Mouse (Mus musculus) kidney, embryonic 15.5 days (tissue): ENCODE data around the gene Galnt17. TPM values are rescaled to one million over a fixed set of nuclear protein-coding genes. Genes with fewer than 3 reads are reported as not detected.
A peak's percentile ranks its signal among the peaks of the same experiment; 100 is the strongest.

Experiments
- ATAC-seq: fragments of 200-750 bp; cut with Nextera tagmentation; replicated peaks from 2 replicates; pipeline ENCODE4 v1.8.0; 2017; ENCODE audit warnings: moderate TSS enrichment; ENCODE audit not compliant: low FRiP score
- H3K27ac ChIP-seq: fragments of 300-500 bp; sonication (generic); 2 replicates; pipeline ENCODE4 v1.5.1; 2015; ENCODE audit warnings: mild to moderate bottlenecking, inconsistent platforms
- H3K27me3 ChIP-seq: fragments of 300-500 bp; sonication (generic); 2 replicates; pipeline ENCODE4 v1.6.1; 2015; ENCODE audit warnings: inconsistent platforms
- H3K36me3 ChIP-seq: fragments of 300-500 bp; sonication (generic); 2 replicates; pipeline ENCODE4 v1.6.1; 2015; ENCODE audit warnings: inconsistent platforms
- H3K4me1 ChIP-seq: fragments of 300-500 bp; sonication (generic); 2 replicates; pipeline ENCODE4 v1.6.1; 2015; ENCODE audit warnings: inconsistent platforms
- H3K4me2 ChIP-seq: fragments of 300-500 bp; sonication (generic); 2 replicates; pipeline ENCODE4 v1.6.1; 2015; ENCODE audit warnings: moderate library complexity, mild to moderate bottlenecking, inconsistent platforms
- H3K4me3 ChIP-seq: fragments of 300-500 bp; sonication (generic); replicated peaks from 2 replicates; pipeline ENCODE4 v1.5.1; 2015; ENCODE audit warnings: mild to moderate bottlenecking, inconsistent platforms
- H3K9ac ChIP-seq: fragments of 300-500 bp; sonication (generic); 2 replicates; pipeline ENCODE4 v1.6.1; 2015; ENCODE audit warnings: mild to moderate bottlenecking, inconsistent platforms
- H3K9me3 ChIP-seq: fragments of 300-500 bp; sonication (generic); replicated peaks from 2 replicates; pipeline ENCODE4 v1.6.1; 2016; ENCODE audit warnings: inconsistent platforms
- whole genome bisulfite sequencing: fragments of 180-500 bp; shearing (Covaris S2); methylation state at CpG from one replicate; pipeline ENCODE4 v1.1.7; 2015; ENCODE audit warnings: mixed read lengths; 5-methylcytosine and 5-hydroxymethylcytosine counted together
- polyA plus RNA-seq: library from polyadenylated mRNA; unstranded; fragments of >200 nt; fragmentation: Nextera tagmentation; extraction: Ambion mirVana; gene quantifications from 2 replicates; pipeline ENCODE4 v1.2.1, GENCODE M21; 2015

The Galnt17 gene
- polyA plus RNA-seq: 1.8 and 2.7 TPM in 2 replicates

DNA sequence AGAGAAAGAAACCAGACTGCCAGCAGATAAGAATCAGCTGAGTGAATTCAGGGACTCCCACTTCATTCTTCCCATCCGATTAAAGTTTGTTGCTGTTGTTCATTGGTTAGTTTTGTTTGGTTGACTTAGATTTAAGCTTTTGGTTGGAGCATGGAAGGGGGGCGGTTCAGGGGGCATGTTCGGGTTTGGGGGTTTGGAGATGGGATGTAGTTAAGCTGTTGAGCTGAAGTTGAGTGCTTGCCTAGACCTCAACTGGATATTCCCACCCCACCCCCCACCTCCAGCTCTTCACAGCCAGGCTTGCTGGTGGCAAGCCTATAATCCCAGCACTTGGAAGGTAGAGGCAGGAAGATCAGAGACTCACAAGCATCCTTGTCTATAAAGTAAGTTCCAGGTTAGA, at the start of gene Galnt17:
TSS of gene Galnt17 (minus strand) at position 101 of the 400 bp plus-strand sequence.
- WGBS: 49% methylated on average over 3 of the region's 3 CpGs
- Histone ChIP-seq H3K9me3 (no peaks in the 10 kb centered on the region), H3K4me2 (peak within 1 kb of the TSS; percentile 98), H3K36me3 (no peaks in the 10 kb centered on the region), H3K27ac (peak within 1 kb of the TSS; percentile 77), H3K9ac (peak within 1 kb of the TSS; percentile 37), H3K4me1 (peaks cover 23% of the 10 kb centered on the region), H3K4me3 (peak within 1 kb of the TSS; percentile 60), H3K27me3 (peaks cover 35% of the 10 kb centered on the region)
- no peak for ATAC-seq

- Histone ChIP-seq H3K4me3 (no peak overlapping the region), H3K9ac (no peak overlapping the region), H3K9me3 (no peaks in the 10 kb centered on the region), H3K4me2 (no peak overlapping the region), H3K4me1 (no peaks in the 10 kb centered on the region), H3K27ac (no peak overlapping the region), H3K36me3 (no peaks in the 10 kb centered on the region), H3K27me3 (no peaks in the 10 kb centered on the region)
- WGBS: 74% methylated on average over 8 of the region's 8 CpGs
- no peak for ATAC-seq
These were observed 26.2 kb upstream of the Galnt17 start for GRCm38 (mm10) chr5:131334536-131334935.

- H3K4me2 ChIP-seq: no peak overlapping the region
- H3K9me3 ChIP-seq: no peaks in the 10 kb centered on the region
- H3K27ac ChIP-seq: no peak overlapping the region
- no peak for ATAC-seq
- no peaks in the 10 kb centered on the region for H3K27me3 ChIP-seq
- no peak overlapping the region for H3K9ac ChIP-seq
- H3K4me3 ChIP-seq: no peak overlapping the region
- H3K4me1 ChIP-seq: peaks cover 11% of the 10 kb centered on the region; the same call in 1 of the 2 replicates
- H3K36me3 ChIP-seq: no peaks in the 10 kb centered on the region
- 67% methylated on average over 3 of the region's 3 CpGs for WGBS
These were observed 13.0 kb upstream of the Galnt17 start for GRCm38 (mm10) chr5:131321286-131321685.

DNA sequence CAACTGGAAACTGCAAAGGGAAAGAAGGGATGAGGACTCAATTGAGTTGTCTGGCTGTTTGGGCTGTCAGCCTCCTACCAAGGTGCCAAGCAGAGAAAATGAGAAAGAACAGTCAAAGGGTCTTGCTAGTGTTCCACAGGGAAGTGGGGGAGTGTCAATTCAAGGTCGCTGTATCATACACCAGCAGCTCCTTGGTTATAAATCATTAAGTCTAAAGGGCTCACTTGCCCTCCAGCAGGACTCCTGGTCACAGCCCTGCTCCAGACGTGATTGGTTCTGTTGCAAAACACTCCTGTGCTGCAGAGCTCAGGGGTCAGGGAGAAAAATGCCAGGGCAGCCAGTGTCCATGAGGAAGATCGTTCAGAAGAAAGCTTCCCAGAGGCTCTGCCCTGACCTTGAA, 11.3 kb upstream of the Galnt17 start:
- Histone ChIP-seq H3K4me1 (peaks cover 11% of the 10 kb centered on the region; the same call in 1 of the 2 replicates), H3K9me3 (no peaks in the 10 kb centered on the region), H3K36me3 (no peaks in the 10 kb centered on the region), H3K4me2 (no peak overlapping the region), H3K27me3 (no peaks in the 10 kb centered on the region), H3K4me3 (no peak overlapping the region), H3K27ac (no peak overlapping the region), H3K9ac (no peak overlapping the region)
- ATAC-seq: 0 out of 2 replicates have a peak, but pooled peaks have one; percentile 40
- 11% methylated on average over 3 of the region's 3 CpGs for WGBS

GRCm38 (mm10) chr5:131319141-131319540, 10.8 kb upstream of the Galnt17 start:
- no peaks in the 10 kb centered on the region for H3K36me3 ChIP-seq
- no peaks in the 10 kb centered on the region for H3K27me3 ChIP-seq
- H3K9me3 ChIP-seq: no peaks in the 10 kb centered on the region
- peaks cover 11% of the 10 kb centered on the region; the same call in 1 of the 2 replicates for H3K4me1 ChIP-seq
- H3K9ac ChIP-seq: no peak overlapping the region
- H3K4me3 ChIP-seq: no peak overlapping the region
- WGBS: 21% methylated on average over 2 of the region's 2 CpGs
- ATAC-seq: peak; percentile 85
- H3K27ac ChIP-seq: no peak overlapping the region
- H3K4me2 ChIP-seq: no peak overlapping the region

- no peak for ATAC-seq
- Histone ChIP-seq H3K4me3 (no peak overlapping the region), H3K36me3 (no peaks in the 10 kb centered on the region), H3K4me1 (peaks cover 11% of the 10 kb centered on the region; the same call in 1 of the 2 replicates), H3K4me2 (no peak overlapping the region), H3K27ac (no peak overlapping the region), H3K27me3 (no peaks in the 10 kb centered on the region), H3K9ac (no peak overlapping the region), H3K9me3 (no peaks in the 10 kb centered on the region)
- 61% methylated on average over 4 of the region's 4 CpGs for WGBS
These were observed 6.7 kb upstream of the Galnt17 start for GRCm38 (mm10) chr5:131315016-131315415.

GRCm38 (mm10) chr5:131307656-131308151, 593 bp downstream of the Galnt17 start:
- peak overlapping the region; percentile 98 for H3K4me2 ChIP-seq
- no peaks in the 10 kb centered on the region for H3K36me3 ChIP-seq
- peaks cover 35% of the 10 kb centered on the region for H3K27me3 ChIP-seq
- peak overlapping the region; percentile 77 for H3K27ac ChIP-seq
- ATAC-seq: peak; percentile 88
- H3K9me3 ChIP-seq: no peaks in the 10 kb centered on the region
- peak overlapping the region; percentile 60 for H3K4me3 ChIP-seq
- under 1% methylated on average over 36 of the region's 36 CpGs for WGBS
- H3K4me1 ChIP-seq: peaks cover 23% of the 10 kb centered on the region
- H3K9ac ChIP-seq: peak overlapping the region; percentile 37

DNA sequence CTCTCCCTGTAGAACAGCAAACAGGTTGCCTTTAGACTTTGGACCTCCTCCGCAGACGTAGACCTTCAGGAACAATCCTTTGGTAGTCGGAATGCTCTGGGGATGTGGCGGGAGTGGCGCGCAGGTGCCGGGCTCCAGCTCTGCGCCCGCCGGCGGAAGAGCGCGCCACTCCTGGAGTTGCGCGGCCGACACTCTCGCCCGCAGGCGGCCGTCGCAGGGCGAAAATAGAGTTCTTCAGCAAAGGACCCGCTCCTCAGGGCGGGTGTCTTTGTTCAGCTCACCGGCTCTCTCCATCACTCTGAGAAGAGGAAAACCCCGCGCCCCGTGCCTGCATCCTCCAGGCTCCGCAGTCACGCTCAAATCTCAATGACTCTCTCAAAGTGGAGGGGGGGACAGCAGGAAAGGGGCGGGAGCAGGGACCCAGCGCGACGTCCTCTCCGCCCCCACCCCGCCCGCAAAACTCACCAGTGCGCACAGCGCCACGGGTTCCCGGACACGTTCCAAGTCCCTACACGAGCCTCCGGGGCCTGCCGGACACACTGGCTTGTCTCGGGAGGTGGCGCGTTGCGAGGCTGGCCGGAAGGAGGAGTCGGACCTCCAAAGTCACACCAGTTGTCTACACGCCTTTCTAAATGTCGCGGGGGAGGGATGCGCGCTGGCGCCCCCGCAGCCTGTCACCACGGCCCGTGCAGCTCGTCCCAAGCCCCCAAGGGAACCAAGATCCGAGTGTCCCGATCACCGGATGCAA, 1.2 kb downstream of the Galnt17 start:
- Histone ChIP-seq H3K36me3 (no peaks in the 10 kb centered on the region), H3K27ac (peak overlapping the region; percentile 77), H3K4me1 (peaks cover 23% of the 10 kb centered on the region), H3K4me3 (peak overlapping the region; percentile 60), H3K9ac (peak overlapping the region; percentile 37), H3K4me2 (peak overlapping the region; percentile 98), H3K9me3 (no peaks in the 10 kb centered on the region), H3K27me3 (peaks cover 38% of the 10 kb centered on the region)
- peak; percentile 71 for ATAC-seq
- under 1% methylated on average over 64 of the region's 64 CpGs for WGBS

DNA sequence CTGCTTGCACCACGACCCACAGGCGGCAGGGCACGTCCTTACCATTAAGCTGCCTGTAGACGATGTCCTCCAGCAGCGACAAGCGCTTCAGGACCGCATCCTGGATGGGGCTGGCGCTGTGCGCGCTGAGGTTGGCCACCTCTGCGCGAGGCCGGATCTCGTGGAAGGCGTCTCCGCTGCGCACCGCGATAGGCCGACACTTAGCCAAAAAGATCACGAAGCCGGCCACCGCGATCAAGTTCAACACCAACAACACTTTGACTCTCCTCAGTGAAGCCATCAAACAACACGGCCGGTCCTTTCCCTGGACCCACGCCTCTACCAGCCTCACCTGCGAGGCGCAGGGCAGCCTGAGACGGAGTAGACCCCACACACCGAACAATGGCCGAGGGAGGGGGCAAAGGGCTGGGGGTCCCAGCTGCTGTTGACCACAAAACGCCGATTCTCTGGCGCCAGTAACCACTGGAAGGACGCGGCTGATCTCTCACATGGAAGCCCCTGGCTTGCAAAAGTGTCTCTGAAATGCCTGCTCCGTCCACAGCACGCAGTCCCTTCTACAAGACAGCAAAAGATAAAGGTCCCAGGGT, 1.9 kb downstream of the Galnt17 start:
- WGBS: 1% methylated on average over 39 of the region's 39 CpGs
- no peaks in the 10 kb centered on the region for H3K9me3 ChIP-seq
- H3K27me3 ChIP-seq: peaks cover 39% of the 10 kb centered on the region
- H3K9ac ChIP-seq: peak overlapping the region; percentile 37; the same call in 1 of the 2 replicates
- no peak for ATAC-seq
- H3K4me1 ChIP-seq: peaks cover 23% of the 10 kb centered on the region
- no peak overlapping the region for H3K27ac ChIP-seq
- no peaks in the 10 kb centered on the region for H3K36me3 ChIP-seq
- peak overlapping the region; percentile 60 for H3K4me3 ChIP-seq
- H3K4me2 ChIP-seq: peak overlapping the region; percentile 98

DNA sequence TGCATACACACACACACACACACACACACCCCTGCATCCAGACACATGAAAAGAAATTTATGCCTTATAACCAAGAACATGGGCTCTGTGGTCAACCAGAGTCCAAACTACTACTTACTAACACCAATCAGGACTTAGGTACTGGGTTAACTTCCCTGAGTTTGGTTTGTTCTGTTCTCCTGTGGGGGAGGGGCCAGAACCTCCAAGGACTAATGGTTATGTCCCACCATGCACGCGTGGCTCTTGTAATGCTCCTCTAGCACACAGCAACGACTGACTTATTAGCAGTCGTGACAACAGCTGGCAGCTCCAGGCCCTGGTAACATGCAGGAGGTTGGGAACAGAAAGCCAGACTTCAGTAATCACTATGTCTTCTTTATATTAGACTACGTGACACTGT, 3.1 kb downstream of the Galnt17 start:
- Histone ChIP-seq H3K27me3 (peaks cover 39% of the 10 kb centered on the region), H3K4me1 (peaks cover 23% of the 10 kb centered on the region), H3K9ac (no peak overlapping the region), H3K9me3 (no peaks in the 10 kb centered on the region), H3K4me3 (no peak overlapping the region), H3K4me2 (peak overlapping the region; percentile 98), H3K36me3 (no peaks in the 10 kb centered on the region), H3K27ac (no peak overlapping the region)
- WGBS: 54% methylated on average over 5 of the region's 5 CpGs
- ATAC-seq: no peak

- no peak overlapping the region for H3K27ac ChIP-seq
- H3K9me3 ChIP-seq: no peaks in the 10 kb centered on the region
- no peak for ATAC-seq
- peaks cover 8% of the 10 kb centered on the region for H3K4me1 ChIP-seq
- H3K27me3 ChIP-seq: peaks cover 30% of the 10 kb centered on the region
- H3K4me2 ChIP-seq: no peak overlapping the region
- 93% methylated on average over 3 of the region's 3 CpGs for WGBS
- no peak overlapping the region for H3K4me3 ChIP-seq
- H3K36me3 ChIP-seq: no peaks in the 10 kb centered on the region
- no peak overlapping the region for H3K9ac ChIP-seq
These were observed 6.8 kb downstream of the Galnt17 start for GRCm38 (mm10) chr5:131301526-131301925.

DNA sequence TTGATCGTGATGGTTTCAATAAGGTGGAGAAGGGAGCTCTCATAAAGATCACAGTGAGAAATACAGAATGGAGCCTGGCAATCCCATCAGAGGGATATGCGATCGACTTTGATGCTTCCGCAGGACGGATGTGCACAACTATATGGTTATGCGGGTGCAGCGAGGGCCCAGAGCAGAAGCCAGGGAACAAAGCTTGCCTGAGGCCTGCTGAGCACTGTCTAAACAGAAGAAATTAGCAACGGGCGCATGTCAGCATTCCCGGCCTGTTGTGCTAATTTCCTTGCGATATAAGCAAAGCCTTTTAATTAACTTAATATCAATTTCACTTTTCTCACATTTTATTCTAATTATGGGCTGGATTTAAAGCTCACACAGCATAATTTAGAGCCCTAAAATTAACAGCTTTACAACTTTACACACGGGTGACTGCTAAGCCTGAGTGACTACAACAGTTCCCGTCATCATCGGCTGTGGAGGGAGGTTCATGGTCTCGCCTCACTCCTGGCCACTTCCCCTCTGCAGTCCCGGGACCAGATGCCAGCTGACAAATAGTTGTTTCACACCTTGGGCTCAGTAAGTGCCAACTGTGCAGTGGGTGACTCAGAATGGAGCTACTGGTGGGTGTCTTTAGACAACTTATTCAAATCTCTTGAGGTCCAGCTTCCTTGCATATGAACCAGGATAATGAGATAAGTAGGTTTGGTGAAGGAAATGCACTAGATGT, 14.4 kb downstream of the Galnt17 start:
- Histone ChIP-seq H3K9ac (no peak overlapping the region), H3K9me3 (no peaks in the 10 kb centered on the region), H3K4me2 (no peak overlapping the region), H3K4me3 (no peak overlapping the region), H3K27me3 (no peaks in the 10 kb centered on the region), H3K27ac (no peak overlapping the region), H3K36me3 (no peaks in the 10 kb centered on the region), H3K4me1 (no peaks in the 10 kb centered on the region)
- ATAC-seq: 0 out of 2 replicates have a peak, but pooled peaks have one; percentile 62
- WGBS: 55% methylated on average over 16 of the region's 16 CpGs
